Mouse (Mus musculus) hindbrain, embryonic 16.5 days (tissue): ENCODE results near the gene Slc4a5. TPM values are rescaled to one million over a fixed set of nuclear protein-coding genes. Genes with fewer than 3 reads are reported as not detected.

Source experiments
- ATAC-seq: fragments of 200-750 bp; cut with Nextera tagmentation; 2 replicates; pipeline ENCODE4 v1.8.0; 2017; ENCODE audit warnings: moderate TSS enrichment, moderate library complexity
- H3K27ac ChIP-seq: fragments of 300-500 bp; sonication (generic); 2 replicates; pipeline ENCODE4 v1.5.1; 2014; ENCODE audit warnings: low read depth, mild to moderate bottlenecking, control low read depth, low read length, moderate library complexity
- H3K27me3 ChIP-seq: fragments of 300-500 bp; sonication (generic); replicated peaks from 2 replicates; pipeline ENCODE4 v1.6.1; 2014; ENCODE audit warnings: low read length; ENCODE audit not compliant: control insufficient read depth, insufficient read depth
- H3K36me3 ChIP-seq: fragments of 300-500 bp; sonication (generic); 2 replicates; pipeline ENCODE4 v1.6.1; 2014; ENCODE audit warnings: mild to moderate bottlenecking, low read length, moderate library complexity, mixed read lengths; ENCODE audit not compliant: control insufficient read depth, insufficient read depth
- H3K4me1 ChIP-seq: fragments of 300-500 bp; sonication (generic); 2 replicates; pipeline ENCODE4 v1.6.1; 2014; ENCODE audit warnings: low read depth, low read length; ENCODE audit not compliant: control insufficient read depth, insufficient read depth
- H3K4me2 ChIP-seq: fragments of 300-500 bp; sonication (generic); 2 replicates; pipeline ENCODE4 v1.6.1; 2014; ENCODE audit warnings: mild to moderate bottlenecking, low read length, control low read depth, moderate library complexity
- H3K4me3 ChIP-seq: fragments of 300-500 bp; sonication (generic); 2 replicates; pipeline ENCODE4 v1.5.1; 2014; ENCODE audit warnings: mild to moderate bottlenecking, low read length, control low read depth, moderate library complexity
- H3K9ac ChIP-seq: fragments of 300-500 bp; sonication (generic); 2 replicates; pipeline ENCODE4 v1.6.1; 2014; ENCODE audit warnings: low read depth, mild to moderate bottlenecking, control low read depth, low read length, moderate library complexity
- H3K9me3 ChIP-seq: fragments of 300-500 bp; sonication (generic); 2 replicates; pipeline ENCODE4 v1.6.1; 2014; ENCODE audit warnings: mild to moderate bottlenecking, low read length, moderate library complexity; ENCODE audit not compliant: control insufficient read depth
- WGBS: fragments of 180-500 bp; shearing (Covaris S2); extraction: QIAGEN DNeasy Blood & Tissue Kit; methylation state at CpG from one replicate; pipeline ENCODE4 v1.1.7; 2014; 5-methylcytosine and 5-hydroxymethylcytosine counted together
- polyA plus RNA-seq: library from polyadenylated mRNA; unstranded; fragments of >200 nt; fragmentation: Nextera tagmentation; extraction: Ambion mirVana; gene quantifications from 2 replicates; pipeline ENCODE4 v1.2.1, GENCODE M21; 2015

Slc4a5 gene
- polyA plus RNA-seq, 1 experiment from 2014 or later, result 2.5 TPM

GRCm38 (mm10) chr6:83309017-83309416 lies 89.4 kb downstream of the Slc4a5 start:
- no peak overlapping the region for H3K27ac ChIP-seq
- WGBS, result 90% methylated on average over 7 of the region's 7 CpGs
- no peaks in the 10 kb centered on the region for H3K27me3 ChIP-seq
- peaks cover 19% of the 10 kb centered on the region for H3K36me3 ChIP-seq
- no peak for ATAC-seq
- H3K9ac ChIP-seq, result no peak overlapping the region
- H3K4me3 ChIP-seq, result no peak overlapping the region
- no peaks in the 10 kb centered on the region for H3K9me3 ChIP-seq
- H3K4me2 ChIP-seq, result no peak overlapping the region
- H3K4me1 ChIP-seq, result no peaks in the 10 kb centered on the region

- Histone ChIP-seq H3K27ac (no peak overlapping the region), H3K36me3 (peaks cover 19% of the 10 kb centered on the region), H3K4me1 (peaks cover 6% of the 10 kb centered on the region), H3K9me3 (no peaks in the 10 kb centered on the region), H3K27me3 (no peaks in the 10 kb centered on the region), H3K9ac (no peak overlapping the region), H3K4me3 (no peak overlapping the region), H3K4me2 (no peak overlapping the region)
- no peak for ATAC-seq
- WGBS, result 97% methylated on average over 11 of the region's 11 CpGs
Measured at GRCm38 (mm10) chr6:83311206-83311605, 91.6 kb downstream of the Slc4a5 start.

- Histone ChIP-seq H3K36me3 (peaks cover 14% of the 10 kb centered on the region), H3K4me3 (no peak overlapping the region), H3K27ac (no peak overlapping the region), H3K9ac (no peak overlapping the region), H3K27me3 (no peaks in the 10 kb centered on the region), H3K9me3 (no peaks in the 10 kb centered on the region), H3K4me2 (no peak overlapping the region), H3K4me1 (peaks cover 14% of the 10 kb centered on the region)
- no peak for ATAC-seq
- 97% methylated on average over 7 of the region's 7 CpGs for WGBS
Measured at GRCm38 (mm10) chr6:83312021-83312420, 92.4 kb downstream of the Slc4a5 start.

- Histone ChIP-seq H3K27me3 (no peaks in the 10 kb centered on the region), H3K4me2 (no peak overlapping the region), H3K27ac (no peak overlapping the region), H3K9me3 (no peaks in the 10 kb centered on the region), H3K36me3 (peaks cover 14% of the 10 kb centered on the region), H3K4me1 (peaks cover 14% of the 10 kb centered on the region), H3K4me3 (no peak overlapping the region), H3K9ac (no peak overlapping the region)
- no peak for ATAC-seq
- 91% methylated on average over 8 of the region's 8 CpGs for WGBS
Measured at GRCm38 (mm10) chr6:83312514-83312913, 92.9 kb downstream of the Slc4a5 start.

GRCm38 (mm10) chr6:83315293-83315692 lies 95.7 kb downstream of the Slc4a5 start:
- no peak for ATAC-seq
- H3K27me3 ChIP-seq, result no peaks in the 10 kb centered on the region
- H3K27ac ChIP-seq, result no peak overlapping the region
- peaks cover 11% of the 10 kb centered on the region for H3K36me3 ChIP-seq
- H3K4me3 ChIP-seq, result no peak overlapping the region
- H3K9ac ChIP-seq, result no peak overlapping the region
- peaks cover 14% of the 10 kb centered on the region for H3K4me1 ChIP-seq
- H3K9me3 ChIP-seq, result no peaks in the 10 kb centered on the region
- no peak overlapping the region for H3K4me2 ChIP-seq

GRCm38 (mm10) chr6:83316022-83316421 lies 96.4 kb downstream of the Slc4a5 start:
- Histone ChIP-seq H3K4me3 (peak overlapping the region; percentile 99), H3K4me1 (peaks cover 14% of the 10 kb centered on the region), H3K27me3 (no peaks in the 10 kb centered on the region), H3K4me2 (peak overlapping the region; percentile 89), H3K9me3 (no peaks in the 10 kb centered on the region), H3K9ac (no peak overlapping the region), H3K36me3 (peaks cover 9% of the 10 kb centered on the region; the same call in 1 of the 2 replicates), H3K27ac (no peak overlapping the region)
- no peak for ATAC-seq
- 7% methylated on average over 10 of the region's 10 CpGs for WGBS

GRCm38 (mm10) chr6:83317108-83317741 lies 97.6 kb downstream of the Slc4a5 start:
- Histone ChIP-seq H3K9ac (peak overlapping the region; percentile 91), H3K9me3 (no peaks in the 10 kb centered on the region), H3K27me3 (no peaks in the 10 kb centered on the region), H3K36me3 (no peaks in the 10 kb centered on the region), H3K27ac (peak overlapping the region; percentile 79), H3K4me2 (peak overlapping the region; percentile 89), H3K4me1 (peaks cover 14% of the 10 kb centered on the region), H3K4me3 (peak overlapping the region; percentile 99)
- peak; percentile 99 for ATAC-seq
- WGBS, result under 1% methylated on average over 52 of the region's 52 CpGs

GRCm38 (mm10) chr6:83321927-83322326 lies 102.3 kb downstream of the Slc4a5 start:
- 50% methylated on average over 1 of the region's 1 CpGs for WGBS
- no peaks in the 10 kb centered on the region for H3K27me3 ChIP-seq
- H3K4me1 ChIP-seq, result peaks cover 6% of the 10 kb centered on the region
- H3K9me3 ChIP-seq, result no peaks in the 10 kb centered on the region
- H3K9ac ChIP-seq, result no peak overlapping the region
- ATAC-seq, result no peak
- no peak overlapping the region for H3K4me3 ChIP-seq
- H3K27ac ChIP-seq, result no peak overlapping the region
- no peak overlapping the region for H3K4me2 ChIP-seq
- H3K36me3 ChIP-seq, result no peaks in the 10 kb centered on the region

- H3K9me3 ChIP-seq, result no peaks in the 10 kb centered on the region
- H3K4me2 ChIP-seq, result no peak overlapping the region
- 71% methylated on average over 2 of the region's 2 CpGs for WGBS
- no peak overlapping the region for H3K27ac ChIP-seq
- peaks cover 10% of the 10 kb centered on the region for H3K4me1 ChIP-seq
- H3K9ac ChIP-seq, result no peak overlapping the region
- no peak overlapping the region for H3K4me3 ChIP-seq
- ATAC-seq, result no peak
- no peaks in the 10 kb centered on the region for H3K27me3 ChIP-seq
- H3K36me3 ChIP-seq, result no peaks in the 10 kb centered on the region
Measured at GRCm38 (mm10) chr6:83322794-83323193, 103.2 kb downstream of the Slc4a5 start.
